Mouse (Mus musculus) fat pad, adult 2 months (tissue): ENCODE data around the gene Cenpl.
"Not testable (repeated sequence)": the region's sequence is repeated elsewhere in the genome, so short reads cannot be mapped to it uniquely, and the experiment has no call there.

Source experiments
- DNase-seq: peaks from one replicate; pipeline ENCODE4 v3.0.0-alpha.2; 2011; ENCODE audit warnings: low read depth, low spot score; ENCODE audit errors: extremely low read depth

Gene Cenpl

GRCm38 (mm10) chr1:161070352-161071271, at the start of gene Cenpl, which contains the start of gene Dars2:
Cenpl (plus strand) TSS chr1:161070713.
Dars2 (minus strand) TSS chr1:161070658.
- DNase-seq: peak; percentile 88

DNA sequence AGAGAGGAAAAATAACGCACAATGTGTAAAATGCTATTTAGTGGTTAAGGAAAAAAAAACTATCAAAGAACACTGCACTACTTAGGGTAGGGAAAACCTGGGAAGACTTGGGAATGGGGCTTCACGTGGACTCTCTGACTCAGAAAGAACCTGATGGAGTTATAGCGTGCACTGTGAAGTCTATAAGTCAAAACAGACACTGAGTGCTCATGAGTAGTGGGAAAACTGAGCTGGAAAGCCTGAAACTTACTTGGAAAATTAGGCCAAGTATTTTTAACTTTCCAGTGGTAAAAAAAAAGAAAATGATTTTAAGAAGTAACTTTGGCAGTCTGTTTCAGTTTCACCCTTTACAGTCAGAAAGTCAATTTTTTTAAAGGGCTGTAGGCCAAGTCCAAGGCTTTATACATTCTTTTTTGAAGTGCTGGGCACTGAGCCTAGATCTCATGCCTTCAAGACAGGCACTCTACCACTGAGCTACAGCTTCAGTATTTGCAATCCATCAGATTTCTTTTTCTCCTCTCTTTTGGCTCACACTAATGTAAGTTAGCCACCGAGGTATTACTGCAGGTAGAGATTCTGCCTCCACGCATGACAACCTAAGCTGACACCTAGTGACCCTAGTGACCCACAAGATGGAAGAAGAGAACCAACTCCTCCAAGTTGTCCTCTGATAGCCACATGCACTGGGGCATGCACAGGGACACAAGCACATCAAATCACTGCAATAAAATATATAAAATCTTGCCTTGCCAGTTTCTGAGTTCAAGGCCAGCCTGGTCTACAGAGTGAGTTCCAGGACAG, 44.9 kb upstream of the Cenpl start:
- no peak for DNase-seq

DNA sequence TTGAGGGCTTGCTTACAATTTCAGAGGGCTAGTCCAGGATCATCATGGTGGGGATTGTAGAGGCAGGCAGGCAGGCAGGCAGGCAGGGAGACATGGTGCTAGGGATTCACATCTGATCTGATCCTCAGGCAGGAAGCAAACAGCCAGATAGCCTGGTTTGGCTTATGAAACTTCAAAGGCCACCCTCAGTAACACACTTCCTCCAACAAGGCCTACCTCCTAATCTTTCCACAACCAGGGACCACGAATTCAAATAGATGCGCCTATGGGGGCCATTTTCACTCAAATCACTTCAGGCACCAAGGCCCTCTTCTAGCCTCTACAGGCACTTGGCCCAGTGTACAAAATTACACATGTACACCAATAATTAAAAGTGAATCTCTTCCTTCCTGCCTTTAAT, 43.3 kb upstream of the Cenpl start:
- DNase-seq: no peak

- DNase-seq: not testable (repeated sequence)
These were observed 42.1 kb upstream of the Cenpl start for GRCm38 (mm10) chr1:161028427-161028826.

DNA sequence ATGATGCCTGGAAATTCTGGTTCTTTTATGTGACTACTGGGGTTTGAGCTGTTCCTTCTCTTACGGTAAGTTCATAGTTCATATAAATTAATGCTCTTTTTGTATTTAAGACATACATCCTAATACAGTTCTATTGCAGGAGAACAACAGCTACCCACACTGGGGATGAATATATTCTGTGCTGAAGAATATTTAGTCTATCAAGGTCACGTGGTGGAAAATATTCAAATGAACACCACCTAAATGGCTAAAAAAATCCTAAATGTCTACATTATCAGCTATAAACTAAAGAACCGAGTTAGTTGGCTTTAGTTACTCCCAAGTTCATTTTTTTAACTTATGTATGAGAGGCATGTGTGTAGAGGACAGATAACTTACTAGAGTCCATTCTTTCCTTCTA, 40.5 kb upstream of the Cenpl start:
- no peak for DNase-seq

GRCm38 (mm10) chr1:161031881-161032280, 38.6 kb upstream of the Cenpl start:
- no peak for DNase-seq

GRCm38 (mm10) chr1:161032345-161032744, 38.2 kb upstream of the Cenpl start:
- no peak for DNase-seq

DNA sequence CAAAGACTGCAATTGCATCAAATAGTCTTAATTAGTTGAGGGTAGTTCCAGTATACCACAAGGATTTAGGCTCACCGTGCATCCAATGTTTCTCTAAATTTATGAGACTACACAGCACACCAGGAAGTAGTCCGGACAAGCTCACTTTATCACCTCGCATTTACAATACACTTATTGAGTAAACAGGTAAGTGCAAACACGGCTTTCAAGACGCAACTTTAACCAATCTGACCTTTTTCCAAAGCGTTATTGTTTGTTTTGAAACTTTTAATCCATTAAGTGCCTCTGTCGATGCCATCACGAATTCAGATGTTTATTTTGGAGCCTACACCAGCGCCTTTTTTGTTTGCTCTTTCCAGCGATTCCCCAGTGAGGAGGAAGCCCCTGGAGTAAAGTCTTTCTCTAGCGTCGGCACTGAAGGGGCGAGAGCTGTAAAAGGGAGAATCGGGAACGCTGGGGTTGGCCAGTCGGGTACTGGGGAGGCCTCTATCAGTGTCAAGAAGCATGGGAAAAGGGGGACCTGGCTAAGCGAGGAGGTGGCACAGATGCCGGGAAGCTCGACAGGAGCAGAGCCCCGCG, 36.6 kb upstream of the Cenpl start:
- no peak for DNase-seq

GRCm38 (mm10) chr1:161034435-161035280, 35.9 kb upstream of the Cenpl start, which contains the start of gene Zbtb37:
Zbtb37 (minus strand) TSS chr1:161034849.
- peak; percentile 85 for DNase-seq

DNA sequence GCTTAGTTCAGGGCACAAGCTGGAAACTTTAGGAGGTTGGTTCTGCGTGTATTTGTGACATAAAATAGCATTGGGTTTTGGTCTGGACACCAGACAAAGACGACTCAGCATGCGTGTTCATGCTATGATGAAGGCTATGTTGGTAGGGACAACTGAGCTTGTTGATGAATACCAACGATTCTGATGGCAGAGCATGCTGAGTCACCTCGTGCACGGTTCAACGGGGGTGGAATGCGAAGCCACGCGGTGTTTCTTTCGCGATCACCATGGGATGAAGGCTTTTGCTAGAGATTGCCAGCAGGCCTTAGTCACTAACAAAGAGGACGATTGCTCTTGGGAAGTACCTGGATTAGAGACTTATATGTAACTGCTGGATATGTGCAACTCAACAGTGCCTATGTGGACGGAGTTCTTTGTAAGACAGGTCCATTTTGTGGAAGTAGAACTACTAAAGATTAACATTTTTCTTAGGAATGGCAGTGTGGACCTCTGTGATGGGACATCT, 35.2 kb upstream of the Cenpl start:
- no peak for DNase-seq

- no peak for DNase-seq
These were observed 34.6 kb upstream of the Cenpl start for GRCm38 (mm10) chr1:161035786-161036404.

- DNase-seq: no peak
These were observed 34.1 kb upstream of the Cenpl start for GRCm38 (mm10) chr1:161036411-161036841.

- no peak for DNase-seq
These were observed 33.5 kb upstream of the Cenpl start for GRCm38 (mm10) chr1:161037026-161037425.

- no peak for DNase-seq
These were observed 32.9 kb upstream of the Cenpl start for GRCm38 (mm10) chr1:161037599-161037998.

DNA sequence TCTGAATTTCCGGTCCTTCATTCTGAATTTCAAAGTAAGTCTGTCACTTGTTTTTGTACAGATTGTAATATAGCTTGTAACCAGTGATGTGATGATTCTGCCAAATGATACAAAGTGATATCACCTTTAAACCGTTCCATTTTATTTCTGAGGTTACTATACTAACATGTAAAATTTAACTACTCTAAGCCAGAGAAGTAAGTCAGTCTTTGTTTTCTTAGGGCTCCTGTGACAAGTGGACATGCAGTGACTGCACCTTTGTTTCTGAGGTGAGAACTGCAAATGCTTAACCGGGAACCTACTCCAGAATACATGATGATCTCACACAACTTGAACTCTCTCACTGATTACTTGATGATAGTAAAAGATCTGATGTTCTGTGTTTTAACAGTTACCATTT, 32.5 kb upstream of the Cenpl start:
- no peak for DNase-seq

- DNase-seq: no peak
These were observed 31.4 kb upstream of the Cenpl start for GRCm38 (mm10) chr1:161038968-161039721.

DNA sequence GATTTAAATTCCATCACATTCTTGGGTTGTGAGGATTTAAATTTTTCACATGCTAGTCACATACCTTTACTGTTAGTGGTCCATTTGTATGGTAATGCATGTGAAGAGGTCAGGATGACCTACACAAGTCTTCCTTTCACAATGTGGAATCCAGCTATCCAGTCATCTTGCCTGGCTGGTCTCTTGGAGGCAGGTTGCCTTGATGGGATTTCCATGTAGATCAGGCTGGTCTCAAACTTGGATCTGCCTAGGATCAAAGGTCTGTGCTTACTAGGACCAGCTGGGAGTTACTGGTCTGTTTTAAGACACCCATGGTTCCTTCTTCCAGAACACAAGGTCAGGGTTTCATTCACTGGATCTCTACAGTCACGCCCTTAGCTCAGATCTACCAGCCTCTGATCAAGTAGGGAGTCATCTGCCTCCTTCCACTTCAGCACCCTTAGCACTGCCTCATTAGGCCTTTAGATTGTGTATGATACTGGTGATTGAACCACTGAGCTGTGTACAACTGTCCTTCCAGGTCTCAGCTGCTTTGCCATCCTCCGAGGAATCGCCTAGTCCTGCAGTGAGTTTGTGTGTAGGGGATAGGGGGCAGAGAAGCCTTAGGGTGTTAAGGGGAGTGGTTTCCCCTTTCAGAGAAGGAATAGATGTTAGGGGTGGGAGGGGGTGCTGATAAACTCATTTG, 30.6 kb upstream of the Cenpl start:
- no peak for DNase-seq

DNA sequence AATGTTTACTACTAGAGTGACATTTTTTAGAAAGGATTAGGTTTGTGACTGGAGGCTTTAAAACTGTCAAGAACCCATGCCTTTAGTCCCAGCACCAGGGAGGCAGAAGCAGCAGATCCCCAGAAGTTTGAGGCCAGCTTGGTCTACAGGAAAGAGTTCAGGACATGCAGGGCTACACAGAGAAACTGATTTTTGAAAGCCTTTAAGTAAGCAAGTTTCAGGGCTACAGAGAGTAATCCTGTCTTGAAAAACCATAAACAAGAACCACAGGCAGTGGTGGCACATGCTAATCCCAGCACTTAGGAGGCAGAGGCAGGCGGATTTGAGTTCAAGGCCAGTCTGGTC, 30.1 kb upstream of the Cenpl start:
- DNase-seq: no peak

DNA sequence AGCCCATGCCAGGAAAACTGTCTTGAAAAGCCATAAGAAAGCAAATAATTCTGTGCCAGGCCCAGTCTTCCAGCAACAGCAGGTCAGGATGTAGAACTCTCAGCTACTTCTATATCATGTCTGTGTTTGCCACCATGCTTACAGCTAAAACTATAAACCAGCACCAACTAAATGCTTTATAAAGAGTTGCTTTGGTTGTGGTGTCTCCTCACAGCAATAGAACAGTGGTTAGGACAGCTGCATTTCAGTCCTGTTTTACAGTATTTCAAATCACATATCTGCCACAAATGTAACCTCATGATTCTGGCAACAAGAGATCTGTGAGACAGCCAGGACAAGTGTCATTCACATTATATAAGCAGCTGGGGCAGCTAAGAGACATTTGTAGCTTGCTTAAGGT, 29.7 kb upstream of the Cenpl start:
- DNase-seq: no peak
